Mouse (Mus musculus) testis, adult 2 months (tissue): ENCODE data around the gene Cdpf1. TPM values are rescaled to one million over a fixed set of nuclear protein-coding genes. Genes with fewer than 3 reads are reported as not detected.

ENCODE experiments used
- H3K27ac ChIP-seq: fragments of 200-500 bp; 2 replicates; pipeline ENCODE4 v1.5.1; 2012; ENCODE audit warnings: low read depth, low read length; ENCODE audit not compliant: control insufficient read depth, insufficient read depth
- H3K27me3 ChIP-seq: fragments of 200-500 bp; 2 replicates; pipeline ENCODE4 v1.6.1; 2012; ENCODE audit warnings: mild to moderate bottlenecking, low read length, moderate library complexity; ENCODE audit not compliant: control insufficient read depth, insufficient read depth
- H3K36me3 ChIP-seq: fragments of 200-500 bp; 2 replicates; pipeline ENCODE4 v1.6.1; 2012; ENCODE audit warnings: mild to moderate bottlenecking, low read length; ENCODE audit not compliant: control insufficient read depth, insufficient read depth
- H3K4me1 ChIP-seq: fragments of 200-500 bp; 2 replicates; pipeline ENCODE4 v1.6.1; 2012; ENCODE audit warnings: low read length; ENCODE audit not compliant: control insufficient read depth, insufficient read depth
- H3K4me3 ChIP-seq: fragments of 200-500 bp; 2 replicates; pipeline ENCODE4 v1.5.1; 2012; ENCODE audit warnings: low read depth, mild to moderate bottlenecking, low read length, moderate library complexity, mixed read lengths; ENCODE audit not compliant: control insufficient read depth
- CTCF ChIP-seq: fragments of 200-500 bp; IDR thresholded peaks from 2 replicates; pipeline ENCODE4 v1.5.1; 2012; ENCODE audit warnings: low read depth, mild to moderate bottlenecking, inconsistent platforms, low read length, moderate library complexity; ENCODE audit not compliant: control insufficient read depth, insufficient read depth, insufficient replicate concordance
- POLR2A ChIP-seq: fragments of 200-500 bp; IDR thresholded peaks from 2 replicates; pipeline ENCODE4 v1.6.1; 2012; ENCODE audit warnings: low read depth, mild to moderate bottlenecking, inconsistent platforms, low read length, moderate library complexity; ENCODE audit not compliant: control insufficient read depth
- polyA plus RNA-seq: library from polyadenylated mRNA; depleted of rRNA; stranded (reverse); fragments of >200 nt; gene quantifications from 2 replicates; pipeline ENCODE4 v1.2.3, GENCODE M21; 2012

Cdpf1 gene
- polyA plus RNA-seq, 1 experiment, result 33.4 TPM

GRCm38 (mm10) chr15:85826676-85827075 lies 15.2 kb upstream of the Cdpf1 start:
- H3K36me3 ChIP-seq, result no peaks in the 10 kb centered on the region
- TF ChIP-seq POLR2A (no peak), CTCF (no peak)
- no peaks in the 10 kb centered on the region for H3K27me3 ChIP-seq
- no peak overlapping the region for H3K4me3 ChIP-seq
- H3K27ac ChIP-seq, result no peak overlapping the region
- H3K4me1 ChIP-seq, result peaks cover 14% of the 10 kb centered on the region

GRCm38 (mm10) chr15:85822011-85822359 lies 10.5 kb upstream of the Cdpf1 start:
- Histone ChIP-seq H3K27me3 (no peaks in the 10 kb centered on the region), H3K4me3 (peak overlapping the region; percentile 82), H3K27ac (peak overlapping the region; percentile 7; the same call in 1 of the 2 replicates), H3K4me1 (peaks cover 8% of the 10 kb centered on the region), H3K36me3 (no peaks in the 10 kb centered on the region)
- TF ChIP-seq CTCF, result no peak
- TF ChIP-seq POLR2A, result no peak

GRCm38 (mm10) chr15:85821203-85822010 lies 9.9 kb upstream of the Cdpf1 start, which contains the start of gene Pkdrej:
Pkdrej (minus strand) TSS chr15:85821734.
- Histone ChIP-seq H3K27ac (peak within 1 kb of the TSS; percentile 7; the same call in 1 of the 2 replicates), H3K4me1 (peaks cover 7% of the 10 kb centered on the region), H3K36me3 (no peaks in the 10 kb centered on the region), H3K4me3 (peak within 1 kb of the TSS; percentile 82), H3K27me3 (no peaks in the 10 kb centered on the region)
- TF ChIP-seq POLR2A (peak; percentile 39; the same call in 1 of the 2 replicates), CTCF (no peak)

GRCm38 (mm10) chr15:85813428-85813827 lies 1.9 kb upstream of the Cdpf1 start:
- TF ChIP-seq CTCF (no peak), POLR2A (no peak)
- Histone ChIP-seq H3K4me3 (no peak overlapping the region), H3K4me1 (peaks cover 10% of the 10 kb centered on the region), H3K36me3 (no peaks in the 10 kb centered on the region; the same call in 1 of the 2 replicates), H3K27me3 (no peaks in the 10 kb centered on the region), H3K27ac (no peak overlapping the region)

GRCm38 (mm10) chr15:85810806-85811521 lies 533 bp downstream of the Cdpf1 start:
- no peaks in the 10 kb centered on the region; the same call in 1 of the 2 replicates for H3K36me3 ChIP-seq
- no peaks in the 10 kb centered on the region for H3K27me3 ChIP-seq
- H3K4me1 ChIP-seq, result peaks cover 10% of the 10 kb centered on the region
- H3K4me3 ChIP-seq, result peak overlapping the region; percentile 98
- TF ChIP-seq CTCF, result no peak
- TF ChIP-seq POLR2A, result no peak
- H3K27ac ChIP-seq, result peak overlapping the region; percentile 94

- no peaks in the 10 kb centered on the region for H3K27me3 ChIP-seq
- TF ChIP-seq POLR2A (no peak), CTCF (no peak)
- peaks cover 10% of the 10 kb centered on the region for H3K4me1 ChIP-seq
- H3K36me3 ChIP-seq, result no peaks in the 10 kb centered on the region; the same call in 1 of the 2 replicates
- peak overlapping the region; percentile 94; the same call in 1 of the 2 replicates for H3K27ac ChIP-seq
- H3K4me3 ChIP-seq, result peak overlapping the region; percentile 98
Measured at GRCm38 (mm10) chr15:85810462-85810805, 1.1 kb downstream of the Cdpf1 start.

GRCm38 (mm10) chr15:85809091-85809490 lies 2.4 kb downstream of the Cdpf1 start:
- no peak for TF ChIP-seq CTCF
- no peak for TF ChIP-seq POLR2A
- H3K4me1 ChIP-seq, result peaks cover 10% of the 10 kb centered on the region

More at GRCm38 (mm10) chr15:85809091-85809490, 2.4 kb downstream of the Cdpf1 start:
- H3K4me3 ChIP-seq, result no peak overlapping the region
- no peaks in the 10 kb centered on the region for H3K27me3 ChIP-seq
- no peaks in the 10 kb centered on the region; the same call in 1 of the 2 replicates for H3K36me3 ChIP-seq
- no peak overlapping the region for H3K27ac ChIP-seq
